Mouse (Mus musculus) small intestine, adult 2 months (tissue): Measurements from ENCODE around the gene Lcp1.

ENCODE experiments used
- CTCF ChIP-seq: fragments of 200-500 bp; IDR thresholded peaks from 2 replicates; pipeline ENCODE4 v1.5.1; 2012; ENCODE audit warnings: low read depth, mild to moderate bottlenecking, control low read depth, inconsistent platforms, low read length, moderate library complexity, mixed read lengths; ENCODE audit not compliant: insufficient replicate concordance, insufficient read length; ENCODE audit errors: extremely low read depth
- POLR2A ChIP-seq: fragments of 200-500 bp; IDR thresholded peaks from 2 replicates; pipeline ENCODE4 v1.6.1; 2012; ENCODE audit warnings: low read depth, mild to moderate bottlenecking, control low read depth, inconsistent platforms, low read length, moderate library complexity

DNA sequence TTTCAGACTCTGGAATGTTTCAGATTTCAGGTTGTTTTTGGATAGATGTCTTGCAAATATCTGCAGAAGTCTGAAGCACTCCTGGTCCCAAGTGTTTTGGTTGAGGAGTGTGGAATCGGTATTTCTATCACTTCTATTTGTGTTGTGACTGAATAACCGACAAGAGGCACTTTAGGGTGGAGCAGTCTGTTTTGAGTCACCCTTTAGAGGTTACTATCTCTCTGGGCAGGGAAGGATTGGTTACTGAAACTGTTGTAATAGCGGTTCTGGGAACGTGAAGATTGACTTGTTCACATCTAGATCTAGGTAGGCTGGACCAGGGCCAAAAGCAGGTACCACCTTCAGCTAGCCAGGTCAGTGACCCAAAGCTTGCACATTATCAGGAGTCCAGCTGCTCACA lies 51.5 kb downstream of the Lcp1 start:
- TF ChIP-seq CTCF = no peak
- TF ChIP-seq POLR2A = no peak
